Mouse (Mus musculus) lung, postnatal 25 days (tissue): Measurements from ENCODE around the gene Muc13.

Source experiments
- DNase-seq: peaks from one replicate; pipeline ENCODE4 v3.0.0; 2022; ENCODE audit warnings: low spot score

The Muc13 gene

DNA sequence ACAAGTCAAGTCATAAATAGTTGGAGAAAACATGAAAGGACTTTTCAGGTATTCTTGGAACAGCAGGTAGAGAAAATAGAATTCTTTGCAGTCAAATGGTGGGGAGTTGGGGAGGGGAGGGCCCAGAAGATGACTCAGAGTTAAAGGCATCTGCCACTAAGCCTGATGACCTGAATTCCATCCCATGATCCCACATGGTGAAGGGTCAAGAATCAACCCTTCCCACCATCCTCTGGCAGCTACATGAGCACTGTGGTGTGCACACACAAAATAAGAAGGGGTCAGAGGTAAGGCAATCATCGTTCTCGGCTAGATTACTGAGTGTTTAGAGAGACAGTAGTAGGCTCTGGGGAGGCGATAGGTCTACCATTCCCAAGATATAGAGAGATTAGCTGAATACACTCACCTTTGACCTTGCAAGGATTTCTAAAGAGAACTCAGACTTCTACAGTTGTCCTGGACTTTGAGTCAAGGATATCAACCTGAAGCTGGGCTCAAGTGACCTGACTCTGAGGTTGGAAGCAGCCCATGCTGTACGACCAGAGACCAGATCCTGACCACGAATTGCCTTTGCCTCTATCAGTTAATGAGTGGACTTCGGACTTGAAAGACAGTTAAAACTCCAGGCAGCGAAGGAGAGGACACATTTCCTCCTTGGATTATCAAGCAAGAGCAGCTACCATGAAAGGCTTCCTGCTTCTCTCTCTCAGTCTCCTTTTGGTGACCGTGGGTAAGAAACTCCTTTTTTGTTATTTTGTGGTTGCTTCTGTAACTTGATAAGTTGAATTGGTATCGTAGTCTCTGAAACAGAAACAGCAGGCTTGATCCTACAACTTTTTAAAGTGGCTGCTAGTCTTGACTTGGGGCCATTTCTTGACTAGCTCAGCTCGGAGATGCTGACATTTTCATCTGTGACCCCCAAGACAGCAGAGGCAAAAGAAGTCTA, at the start of gene Muc13:
Muc13 (plus strand) TSS at position 192 of the 946 bp plus-strand sequence.
- no peak for DNase-seq

GRCm38 (mm10) chr16:33744622-33745419, 49.0 kb upstream of the Muc13 start:
- peak; percentile 32 for DNase-seq

DNA sequence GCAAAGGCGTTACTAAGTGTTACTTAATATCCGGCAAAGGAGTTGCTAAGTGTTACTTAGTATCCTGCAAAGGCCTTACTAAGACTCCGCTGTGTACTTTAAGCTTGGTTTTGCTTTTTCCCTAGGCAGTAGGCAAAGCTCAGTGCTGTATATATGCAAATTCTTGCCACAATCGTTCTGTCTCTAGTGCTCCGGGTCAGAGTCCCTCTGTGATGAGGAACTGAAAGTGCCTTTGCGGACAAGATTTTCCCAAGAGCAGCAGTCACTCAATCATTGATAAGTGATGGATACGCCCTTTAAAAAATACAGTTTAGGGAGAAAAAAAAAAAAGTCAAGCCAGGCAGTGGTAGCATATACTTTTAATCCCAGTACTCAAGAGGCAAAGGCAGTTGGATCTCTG, 48.4 kb upstream of the Muc13 start:
- DNase-seq, result peak; percentile 39

GRCm38 (mm10) chr16:33746074-33746676, 47.7 kb upstream of the Muc13 start:
- DNase-seq, result no peak

DNA sequence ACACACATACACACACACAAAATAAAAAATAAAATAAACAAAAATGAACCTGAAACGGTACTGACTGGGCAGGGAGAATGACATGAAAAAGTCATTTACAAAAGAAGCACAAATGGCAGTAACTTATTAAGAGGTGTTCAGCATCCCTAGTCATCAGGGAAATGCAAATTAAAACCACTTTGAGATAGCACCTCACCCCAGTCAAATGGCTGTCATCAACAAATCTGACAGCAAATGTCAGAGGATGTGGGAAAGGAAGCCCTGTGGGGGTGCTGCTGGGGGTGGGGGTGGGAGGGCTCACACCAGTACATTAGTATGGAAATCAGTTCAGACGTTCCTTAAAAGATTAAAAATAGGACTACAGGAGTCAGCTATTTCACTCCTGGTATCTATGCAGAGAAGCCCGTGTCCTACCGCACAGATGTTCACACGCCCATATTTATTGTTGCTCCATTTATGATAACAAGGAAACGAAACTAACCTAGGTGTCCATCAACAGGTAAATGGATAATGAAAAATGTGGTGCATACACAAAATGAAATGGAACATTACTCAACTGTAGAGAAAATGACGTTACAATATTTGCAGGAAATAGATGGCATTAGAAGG, 46.4 kb upstream of the Muc13 start:
- no peak for DNase-seq

DNA sequence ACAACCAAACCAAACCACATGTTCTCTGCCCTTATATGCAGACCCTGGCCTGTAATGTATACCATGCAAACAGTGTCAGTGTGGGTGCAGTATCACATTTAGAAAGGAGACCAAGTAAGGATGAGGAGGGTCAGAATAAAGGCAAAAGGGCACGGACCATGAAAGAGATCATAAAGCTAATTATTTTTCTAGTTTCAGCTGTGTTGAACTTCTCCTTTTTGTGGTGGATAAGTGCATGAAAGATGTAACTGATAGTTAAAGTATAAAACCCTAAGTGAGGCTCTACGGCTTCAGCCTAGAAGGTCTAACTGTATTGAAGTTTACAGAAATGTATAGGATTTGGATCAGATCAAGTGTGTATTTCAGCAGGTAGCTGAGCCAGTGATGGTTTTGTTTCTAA, 45.8 kb upstream of the Muc13 start:
- DNase-seq, result no peak

GRCm38 (mm10) chr16:33751152-33751551, 42.7 kb upstream of the Muc13 start:
- peak; percentile 50 for DNase-seq

DNA sequence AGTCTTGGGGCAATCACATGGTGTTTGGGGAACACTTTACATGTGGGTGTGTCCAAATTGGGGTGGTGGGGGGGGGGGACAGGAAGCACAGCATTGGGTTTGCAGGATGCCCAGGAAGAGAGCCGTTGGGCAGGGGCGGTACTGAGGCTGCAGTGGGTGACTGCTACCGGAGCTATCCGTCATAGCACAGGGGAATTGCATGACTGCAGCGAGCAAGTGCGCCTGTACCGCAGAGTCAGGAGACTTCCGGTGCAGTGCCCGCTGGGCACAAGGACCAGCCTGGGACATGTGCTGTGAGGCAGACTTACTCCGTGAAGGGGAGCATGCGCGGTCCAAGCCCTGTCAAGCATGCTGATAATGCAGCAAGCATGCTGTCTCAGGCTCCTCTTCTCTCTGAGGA, 42.2 kb upstream of the Muc13 start:
- peak; percentile 46 for DNase-seq

- peak; percentile 26 for DNase-seq
Measured at GRCm38 (mm10) chr16:33752904-33753578, 40.8 kb upstream of the Muc13 start.

DNA sequence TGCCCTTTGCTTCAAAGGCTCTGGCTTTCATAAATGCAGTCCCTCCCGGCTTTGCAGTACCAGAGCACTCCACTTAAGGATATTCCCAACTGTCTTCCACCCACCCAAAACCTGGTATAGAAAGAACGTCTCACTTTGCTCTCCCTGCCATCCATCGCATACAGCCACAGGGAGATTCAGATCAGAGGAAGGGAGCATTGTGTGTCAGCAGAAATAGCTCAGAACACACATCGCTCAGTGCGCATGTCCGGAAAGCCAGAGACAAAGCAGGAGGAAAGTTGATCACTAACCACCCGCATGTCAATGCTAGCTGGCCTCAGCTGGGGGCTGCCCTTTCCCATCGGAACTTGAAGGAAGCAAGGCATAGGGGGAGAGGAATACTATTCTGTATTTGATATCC, 38.5 kb upstream of the Muc13 start:
- DNase-seq, result no peak

DNA sequence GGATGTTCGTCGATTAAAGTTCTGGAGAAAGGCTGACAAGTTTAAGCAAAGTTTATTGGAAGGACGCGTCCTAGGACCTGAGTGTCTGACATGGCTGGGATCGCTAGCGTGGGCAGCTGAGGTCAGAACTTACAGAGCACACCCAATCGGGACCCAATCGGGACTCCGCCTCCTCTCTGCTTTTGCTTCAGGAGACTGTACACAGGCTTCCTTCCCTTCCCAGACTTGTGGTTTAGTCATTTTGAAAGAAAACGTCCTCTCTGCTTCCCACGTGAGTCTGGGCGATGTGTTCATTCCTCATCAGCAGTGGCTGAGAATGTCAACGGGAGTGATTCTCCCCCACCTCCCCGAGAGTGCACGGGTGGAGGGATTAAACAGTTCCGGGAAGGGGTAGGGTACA, 37.9 kb upstream of the Muc13 start:
- DNase-seq, result peak; percentile 30

GRCm38 (mm10) chr16:33756396-33756795, 37.4 kb upstream of the Muc13 start:
- no peak for DNase-seq

DNA sequence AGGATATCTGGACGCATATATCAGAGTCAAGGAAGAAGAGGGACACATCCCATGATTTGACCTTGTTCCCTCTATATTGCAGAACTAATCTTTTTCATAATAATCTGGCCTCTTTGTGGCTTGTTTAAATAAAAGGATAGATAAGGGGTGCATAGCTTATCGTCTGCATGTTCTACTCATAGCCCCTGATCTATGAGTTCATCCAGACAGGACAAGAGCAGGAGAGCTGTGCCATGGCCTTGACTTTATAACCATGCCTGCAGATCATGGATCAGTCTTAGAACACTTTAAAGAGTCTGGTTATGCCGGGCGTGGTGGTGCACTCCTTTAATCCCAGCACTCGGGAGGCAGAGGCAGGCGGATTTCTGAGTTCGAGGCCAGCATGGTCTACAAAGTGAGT, 34.6 kb upstream of the Muc13 start:
- no peak for DNase-seq

DNA sequence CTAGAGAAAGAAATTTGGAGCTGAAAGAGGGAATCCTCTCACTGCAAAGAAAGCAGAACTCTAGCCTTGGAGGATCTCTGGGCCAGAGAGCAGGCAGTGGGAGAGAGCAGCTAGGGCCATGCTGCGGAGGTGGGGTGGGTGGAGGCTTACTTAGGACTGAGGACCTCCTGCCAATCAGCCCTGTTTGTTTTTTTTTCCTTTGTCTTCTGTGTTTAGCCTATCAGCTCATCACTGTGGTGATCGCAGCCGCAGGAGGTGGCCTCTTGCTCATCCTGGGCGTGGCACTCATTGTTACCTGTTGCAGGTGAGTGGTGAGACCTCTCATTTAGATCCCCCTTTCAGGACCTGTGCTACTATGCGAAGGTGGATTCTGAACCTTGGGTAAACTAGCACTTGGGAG, 33.3 kb upstream of the Muc13 start:
- DNase-seq, result no peak

DNA sequence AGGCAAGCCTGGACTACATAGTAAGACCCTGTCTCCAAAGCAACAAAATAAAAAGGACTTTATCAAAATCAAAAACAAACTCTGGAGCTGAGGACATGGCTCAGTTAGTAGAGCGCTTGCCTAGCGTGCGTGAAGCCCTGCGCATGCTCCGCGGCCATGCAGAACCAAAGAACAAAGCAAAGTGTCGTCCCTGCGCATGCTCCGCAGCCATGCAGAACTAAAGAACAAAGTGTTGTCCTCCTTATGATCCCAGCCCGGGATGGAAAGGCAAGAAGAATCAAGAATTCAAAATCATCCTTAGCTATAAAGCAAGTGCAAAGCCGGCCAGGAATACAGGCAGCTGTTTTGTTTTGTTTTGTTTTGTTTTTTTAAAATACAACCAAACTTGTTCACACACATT, 32.8 kb upstream of the Muc13 start:
- no peak for DNase-seq

GRCm38 (mm10) chr16:33764501-33765193, 29.2 kb upstream of the Muc13 start:
- no peak for DNase-seq

DNA sequence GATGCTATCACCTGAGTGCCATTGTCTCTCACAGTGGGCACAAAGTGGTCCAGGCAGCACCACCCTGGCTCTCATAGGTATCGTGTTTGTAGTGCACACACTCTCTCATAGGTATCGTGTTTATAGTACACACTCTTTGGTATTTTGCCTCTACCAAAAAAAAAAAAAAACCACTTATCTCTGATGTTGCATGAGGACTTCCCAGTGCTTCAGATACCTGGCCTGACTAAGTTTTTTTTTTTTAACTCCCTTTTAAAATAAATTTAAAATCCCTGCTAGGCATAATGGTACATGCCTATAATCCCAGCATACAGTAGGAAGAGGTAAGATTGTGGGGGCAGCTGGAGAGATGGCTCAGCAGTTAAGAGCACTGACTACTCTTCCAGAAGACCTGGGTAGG, 28.4 kb upstream of the Muc13 start:
- DNase-seq, result no peak

GRCm38 (mm10) chr16:33766309-33766708, 27.5 kb upstream of the Muc13 start:
- DNase-seq, result no peak

- no peak for DNase-seq
Measured at GRCm38 (mm10) chr16:33766757-33767156, 27.1 kb upstream of the Muc13 start.

- no peak for DNase-seq
Measured at GRCm38 (mm10) chr16:33768491-33769278, 25.2 kb upstream of the Muc13 start.
